Mouse (Mus musculus): ENCODE measurements around the gene Efna4. TPM values are rescaled to one million over a fixed set of nuclear protein-coding genes. Genes with fewer than 3 reads are reported as not detected.

Efna4 gene
- polyA plus RNA-seq, 1 experiment from 2014 or later, result 1.0 TPM

- Histone ChIP-seq H3K36me3 (no peaks in the 10 kb centered on the region), H3K4me1 (replicated peaks) (peaks cover 5% of the 10 kb centered on the region; the same call in 1 of the 2 replicates), H3K9ac (no peak overlapping the region), H3K4me3 (replicated peaks) (no peak overlapping the region), H3K4me2 (no peak overlapping the region), H3K27me3 (peaks cover 14% of the 10 kb centered on the region), H3K27ac (no peak overlapping the region), H3K9me3 (replicated peaks) (no peaks in the 10 kb centered on the region)
- 54% methylated on average over 6 of the region's 6 CpGs for WGBS (ENCODE audit: insufficient replicate concordance)
- DNase-seq (no peak), ATAC-seq (ENCODE audit: low read depth) (no peak)
Measured at GRCm38 (mm10) chr3:89359630-89360029, 21.8 kb upstream of the Efna4 start.

- peaks cover 9% of the 10 kb centered on the region; the same call in 1 of the 2 replicates for H3K4me1 ChIP-seq (replicated peaks)
- peaks cover 46% of the 10 kb centered on the region for H3K27me3 ChIP-seq
- ATAC-seq (ENCODE audit: low read depth), result no peak
- H3K36me3 ChIP-seq, result no peaks in the 10 kb centered on the region
- H3K4me2 ChIP-seq, result no peak overlapping the region
- WGBS (ENCODE audit: insufficient replicate concordance), result 51% methylated on average over 9 of the region's 9 CpGs
- H3K27ac ChIP-seq, result no peak overlapping the region
- H3K9ac ChIP-seq, result no peak overlapping the region
- DNase-seq, result no peak
- no peaks in the 10 kb centered on the region for H3K9me3 ChIP-seq (replicated peaks)
- H3K4me3 ChIP-seq (replicated peaks), result no peak overlapping the region
Measured at GRCm38 (mm10) chr3:89356029-89356428, 18.2 kb upstream of the Efna4 start.

GRCm38 (mm10) chr3:89355512-89355902, 17.7 kb upstream of the Efna4 start:
- Histone ChIP-seq H3K9me3 (replicated peaks) (no peaks in the 10 kb centered on the region), H3K9ac (no peak overlapping the region), H3K27me3 (peaks cover 49% of the 10 kb centered on the region), H3K4me1 (replicated peaks) (peaks cover 9% of the 10 kb centered on the region), H3K27ac (no peak overlapping the region), H3K4me3 (replicated peaks) (no peak overlapping the region), H3K36me3 (no peaks in the 10 kb centered on the region), H3K4me2 (no peak overlapping the region)
- ATAC-seq (ENCODE audit: low read depth) (no peak), DNase-seq (no peak)
- WGBS (ENCODE audit: insufficient replicate concordance), result 53% methylated on average over 6 of the region's 6 CpGs

DNA sequence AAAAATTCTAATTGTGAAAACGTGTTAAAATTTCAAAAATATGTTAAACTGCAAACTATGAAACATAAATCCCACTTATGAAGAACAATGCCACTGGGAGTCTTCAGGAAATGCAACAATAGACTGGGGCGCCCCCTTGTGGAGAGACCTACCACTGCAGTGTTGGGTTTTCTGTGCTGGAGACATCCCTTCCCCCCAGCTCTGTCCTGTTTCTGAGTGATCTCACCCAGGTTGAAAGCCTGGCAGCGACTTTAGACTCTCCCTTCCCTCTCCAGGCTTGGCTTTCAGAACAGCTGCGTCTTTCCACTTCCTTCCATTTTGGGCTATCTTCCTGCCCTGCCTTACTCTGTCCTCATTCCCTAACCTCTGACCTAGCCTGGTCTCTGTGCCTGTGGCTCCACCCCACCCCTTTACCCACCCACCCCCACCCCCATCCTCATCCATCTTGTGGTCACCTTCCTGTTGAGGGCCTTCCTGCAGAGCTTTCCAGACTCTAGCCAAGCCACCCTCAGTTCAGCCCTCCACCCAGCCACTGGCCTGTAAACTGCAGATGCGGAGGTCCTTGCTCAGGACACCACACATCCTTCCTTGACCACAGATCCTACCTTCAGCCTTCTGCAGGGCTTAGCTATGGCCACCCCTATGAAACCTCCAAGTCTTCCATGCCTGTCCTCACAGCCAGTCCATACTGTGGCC, 17.1 kb upstream of the Efna4 start:
- Histone ChIP-seq H3K4me2 (no peak overlapping the region), H3K4me1 (replicated peaks) (peaks cover 15% of the 10 kb centered on the region), H3K27ac (no peak overlapping the region), H3K27me3 (peaks cover 54% of the 10 kb centered on the region), H3K4me3 (replicated peaks) (no peak overlapping the region), H3K9me3 (replicated peaks) (no peaks in the 10 kb centered on the region), H3K9ac (no peak overlapping the region), H3K36me3 (no peaks in the 10 kb centered on the region)
- WGBS (ENCODE audit: insufficient replicate concordance), result 13% methylated on average over 5 of the region's 5 CpGs
- ATAC-seq (ENCODE audit: low read depth), result 0 out of 2 replicates have a peak, but pooled peaks have one; percentile 20
- DNase-seq, result peak; percentile 55

DNA sequence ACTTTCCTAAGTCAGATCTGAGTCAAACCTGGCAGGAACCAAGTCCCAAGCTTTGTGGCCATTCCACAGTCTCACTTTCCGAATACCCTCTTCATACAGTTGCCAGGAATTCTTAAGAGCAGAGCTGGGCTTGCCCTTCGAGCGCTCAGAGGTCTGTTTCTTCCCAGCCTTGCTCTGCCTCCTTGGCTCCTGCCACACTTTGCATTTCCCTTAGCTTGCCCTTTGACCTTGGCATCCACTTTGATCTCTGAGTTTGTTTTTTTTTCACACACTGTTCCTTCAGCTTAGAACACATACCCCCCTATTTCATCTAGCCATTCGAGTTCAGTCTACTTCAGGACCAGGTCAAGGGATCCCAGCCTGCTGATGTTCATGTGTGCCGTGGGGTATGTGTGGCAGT, 13.4 kb upstream of the Efna4 start:
- Histone ChIP-seq H3K27ac (no peak overlapping the region), H3K36me3 (no peaks in the 10 kb centered on the region), H3K9ac (no peak overlapping the region), H3K4me3 (replicated peaks) (no peak overlapping the region), H3K4me1 (replicated peaks) (peaks cover 33% of the 10 kb centered on the region), H3K9me3 (replicated peaks) (no peaks in the 10 kb centered on the region), H3K4me2 (no peak overlapping the region), H3K27me3 (peaks cover 76% of the 10 kb centered on the region)
- DNase-seq (no peak), ATAC-seq (ENCODE audit: low read depth) (no peak)
- WGBS (ENCODE audit: insufficient replicate concordance), result 60% methylated on average over 5 of the region's 5 CpGs

DNA sequence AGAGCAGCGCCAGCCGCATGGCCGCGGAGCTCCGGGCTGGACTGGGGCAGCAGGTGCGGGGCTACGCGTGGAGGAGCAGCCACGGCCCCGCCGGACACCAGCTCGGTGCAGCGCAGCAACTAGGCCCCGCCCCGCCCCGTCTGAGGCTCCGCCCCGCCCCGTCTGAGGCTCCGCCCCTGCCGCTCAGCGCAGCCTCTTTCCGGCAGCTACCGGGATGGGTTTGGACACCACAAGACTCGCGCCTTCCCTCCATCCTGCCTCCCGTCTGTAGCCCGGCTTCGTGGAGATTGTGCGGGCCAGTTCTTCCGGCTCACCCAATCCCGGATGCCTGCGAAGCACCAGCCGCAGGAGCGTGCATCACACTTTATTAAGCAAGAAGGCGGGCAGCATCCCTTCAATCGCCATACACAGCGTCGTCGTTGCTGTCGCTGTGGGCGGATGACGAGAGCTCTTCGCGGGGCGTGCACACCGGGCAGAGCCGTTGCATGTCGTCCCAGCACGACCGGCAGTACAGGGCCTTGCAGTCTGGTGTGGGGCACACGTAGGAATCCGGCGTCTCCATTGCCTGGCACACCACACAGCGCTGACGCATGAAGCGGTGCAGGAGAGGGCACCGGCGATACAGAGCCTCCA, 12.2 kb upstream of the Efna4 start, which contains the start of gene Adam15:
Gene Adam15, minus strand, starts transcription at position 128 of the 633 bp plus-strand sequence.
- H3K27me3 ChIP-seq, result peaks cover 72% of the 10 kb centered on the region
- H3K9me3 ChIP-seq (replicated peaks), result no peaks in the 10 kb centered on the region
- peak within 1 kb of the TSS; percentile 61 for H3K4me3 ChIP-seq (replicated peaks)
- no peaks in the 10 kb centered on the region for H3K36me3 ChIP-seq
- peak within 1 kb of the TSS; percentile 45; the same call in 1 of the 2 replicates for H3K9ac ChIP-seq
- under 1% methylated on average over 59 of the region's 59 CpGs for WGBS (ENCODE audit: insufficient replicate concordance)
- ATAC-seq (ENCODE audit: low read depth) (peak; percentile 79), DNase-seq (peak; percentile 74)
- peak within 1 kb of the TSS; percentile 81 for H3K4me2 ChIP-seq
- peaks cover 30% of the 10 kb centered on the region for H3K4me1 ChIP-seq (replicated peaks)
- no peak within 1 kb of the TSS for H3K27ac ChIP-seq

GRCm38 (mm10) chr3:89348911-89349868, 11.4 kb upstream of the Efna4 start:
- H3K27ac ChIP-seq, result no peak overlapping the region
- H3K36me3 ChIP-seq, result no peaks in the 10 kb centered on the region
- peaks cover 72% of the 10 kb centered on the region for H3K27me3 ChIP-seq

DNA sequence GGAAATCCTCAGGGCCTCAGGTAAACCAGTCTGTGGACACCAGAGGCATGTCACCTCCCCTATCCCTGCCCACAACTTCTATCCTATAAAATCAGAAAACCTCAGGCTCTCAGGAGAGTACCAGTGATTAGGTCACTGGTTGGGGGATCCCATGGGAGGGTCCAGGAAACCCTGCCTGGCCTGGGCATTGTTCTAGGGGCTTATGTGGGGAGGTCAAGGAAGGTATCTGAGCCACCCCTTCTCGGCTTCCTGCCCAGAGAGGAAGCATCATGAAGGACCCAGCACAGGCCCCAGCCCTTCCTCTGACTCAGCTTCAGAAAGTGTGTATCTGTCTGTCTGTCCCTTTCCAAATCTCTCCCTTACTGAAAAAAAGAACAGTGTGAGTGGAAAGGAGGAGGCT, 10.1 kb upstream of the Efna4 start:
- WGBS (ENCODE audit: insufficient replicate concordance), result 17% methylated on average over 1 of the region's 1 CpGs
- 0 out of 2 replicates have a peak overlapping the region, but pooled peaks have one; percentile 81 for H3K4me2 ChIP-seq
- no peak overlapping the region for H3K27ac ChIP-seq
- H3K9ac ChIP-seq, result no peak overlapping the region
- no peaks in the 10 kb centered on the region for H3K36me3 ChIP-seq
- DNase-seq, result no peak
- no peaks in the 10 kb centered on the region for H3K9me3 ChIP-seq (replicated peaks)
- peaks cover 60% of the 10 kb centered on the region for H3K27me3 ChIP-seq
- H3K4me1 ChIP-seq (replicated peaks), result peaks cover 24% of the 10 kb centered on the region
- no peak for ATAC-seq (ENCODE audit: low read depth)
- no peak overlapping the region for H3K4me3 ChIP-seq (replicated peaks)

More at GRCm38 (mm10) chr3:89348911-89349868, 11.4 kb upstream of the Efna4 start:
- peak; percentile 10; the same call in 1 of the 2 replicates for ATAC-seq (ENCODE audit: low read depth)
- H3K4me3 ChIP-seq (replicated peaks), result peak overlapping the region; percentile 61
- peak overlapping the region; percentile 45; the same call in 1 of the 2 replicates for H3K9ac ChIP-seq
- peak overlapping the region; percentile 81 for H3K4me2 ChIP-seq
- DNase-seq, result no peak
- H3K4me1 ChIP-seq (replicated peaks), result peaks cover 24% of the 10 kb centered on the region
- H3K9me3 ChIP-seq (replicated peaks), result no peaks in the 10 kb centered on the region
- WGBS (ENCODE audit: insufficient replicate concordance), result 3% methylated on average over 38 of the region's 38 CpGs

DNA sequence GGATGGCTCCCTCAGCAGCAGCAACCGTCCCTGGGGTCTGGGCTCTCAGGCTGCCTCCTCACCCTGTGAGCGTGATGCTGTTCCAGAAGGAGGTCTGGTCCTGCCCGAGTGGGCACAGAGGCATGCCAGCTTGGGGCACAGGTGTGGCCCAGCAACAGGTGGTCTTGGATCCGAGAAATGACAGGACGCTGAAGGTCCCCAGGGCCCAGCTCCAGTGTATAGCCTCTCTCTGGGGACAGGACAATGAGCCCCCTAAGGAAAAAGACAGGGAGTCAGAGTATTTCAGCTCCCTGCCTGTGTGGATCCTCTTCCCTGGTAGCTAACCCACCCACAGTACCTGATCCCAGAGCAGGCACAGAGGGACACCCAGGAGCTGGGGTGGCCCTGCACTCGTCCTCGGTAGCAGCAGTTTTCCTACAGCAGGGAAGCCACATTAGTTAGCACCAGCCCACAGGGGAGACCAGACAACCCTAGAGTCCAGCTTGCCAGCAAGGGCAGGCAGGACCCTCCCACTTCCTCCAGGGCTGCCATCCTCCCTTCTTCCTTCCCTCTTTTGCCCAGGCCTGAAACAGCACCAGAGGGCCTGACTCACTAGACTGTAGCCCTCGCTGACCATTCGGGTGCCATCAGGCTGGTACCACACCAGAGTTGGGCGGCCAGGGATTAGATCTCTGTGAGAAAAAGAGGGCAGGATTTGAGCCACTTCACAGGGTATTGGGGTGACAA, 9.2 kb upstream of the Efna4 start:
- Histone ChIP-seq H3K27ac (no peak overlapping the region), H3K9ac (no peak overlapping the region), H3K27me3 (peaks cover 51% of the 10 kb centered on the region), H3K36me3 (no peaks in the 10 kb centered on the region), H3K4me2 (no peak overlapping the region), H3K4me3 (replicated peaks) (no peak overlapping the region), H3K4me1 (replicated peaks) (peaks cover 24% of the 10 kb centered on the region), H3K9me3 (replicated peaks) (no peaks in the 10 kb centered on the region)
- DNase-seq, result no peak
- 46% methylated on average over 10 of the region's 10 CpGs for WGBS (ENCODE audit: insufficient replicate concordance)
- no peak for ATAC-seq (ENCODE audit: low read depth)

DNA sequence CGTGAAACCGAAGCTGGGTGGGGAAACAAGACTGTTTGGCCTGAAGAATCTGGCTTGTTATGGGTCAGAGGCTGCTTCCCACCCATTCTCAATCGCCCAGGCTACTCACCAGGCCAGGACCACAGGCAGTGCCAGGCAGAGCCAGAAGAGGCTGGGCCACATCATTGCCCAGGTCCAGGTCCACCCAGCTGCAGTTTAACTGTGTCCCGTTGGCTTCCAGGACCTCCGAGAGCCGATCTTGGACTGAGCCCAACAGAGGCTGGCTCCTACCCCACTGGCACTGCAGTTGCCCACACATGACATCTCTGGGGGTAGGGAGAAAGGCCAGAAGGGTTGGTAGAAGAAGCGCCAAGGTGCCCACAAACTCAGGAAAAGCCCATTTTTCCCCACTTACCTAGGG, 5.5 kb upstream of the Efna4 start:
- no peak overlapping the region for H3K4me2 ChIP-seq
- no peak overlapping the region for H3K4me3 ChIP-seq (replicated peaks)
- WGBS (ENCODE audit: insufficient replicate concordance), result 71% methylated on average over 7 of the region's 7 CpGs
- H3K27me3 ChIP-seq, result peaks cover 25% of the 10 kb centered on the region
- DNase-seq, result no peak
- ATAC-seq (ENCODE audit: low read depth), result no peak
- H3K4me1 ChIP-seq (replicated peaks), result peaks cover 12% of the 10 kb centered on the region
- no peaks in the 10 kb centered on the region for H3K36me3 ChIP-seq
- no peak overlapping the region for H3K9ac ChIP-seq
- H3K9me3 ChIP-seq (replicated peaks), result no peaks in the 10 kb centered on the region
- H3K27ac ChIP-seq, result no peak overlapping the region

Measured in liver, embryonic 13.5 days (tissue).